Mouse (Mus musculus): Measurements from ENCODE around the gene Elavl3.

- no peak for TF ChIP-seq CTCF (IDR thresholded peaks at IDR 0.05; ENCODE audit: low read depth, low read length)
- TF ChIP-seq POLR2A (IDR thresholded peaks at IDR 0.05; ENCODE audit: extremely low read depth, insufficient read depth, low read length): peak; percentile 63
These were observed 33.4 kb upstream of the Elavl3 start, which contains the start of gene Ecsit for GRCm38 (mm10) chr9:22085022-22085834.

Measured in liver, adult 2 months (tissue).